Mouse (Mus musculus): ENCODE results near the gene Pdzd9. TPM values are rescaled to one million over a fixed set of nuclear protein-coding genes. Genes with fewer than 3 reads are reported as not detected.
A peak's percentile ranks its signal among the peaks of the same experiment; 100 is the strongest.

The Pdzd9 gene
- polyA plus RNA-seq, 2 experiments from 2014 or later, result 0.38 to 0.98 TPM

- ATAC-seq, result peak; percentile 51
Observed at GRCm38 (mm10) chr7:120635362-120635781, 34.8 kb downstream of the Pdzd9 start.

- ATAC-seq, result peak; percentile 99
Observed at GRCm38 (mm10) chr7:120634711-120635361, 35.3 kb downstream of the Pdzd9 start, which contains the start of gene Uqcrc2. TSS of gene Uqcrc2 (plus strand) at chr7:120635176.

GRCm38 (mm10) chr7:120634301-120634700, 35.8 kb downstream of the Pdzd9 start:
- no peak for ATAC-seq

- no peak for ATAC-seq
Observed at GRCm38 (mm10) chr7:120632518-120632917, 37.6 kb downstream of the Pdzd9 start.

GRCm38 (mm10) chr7:120620841-120621240, 49.3 kb downstream of the Pdzd9 start:
- no peak for ATAC-seq

- no peak for ATAC-seq
Observed at GRCm38 (mm10) chr7:120620075-120620771, 49.9 kb downstream of the Pdzd9 start.

Other genes starting within 250 kb of the Pdzd9 start
- 100 to 1,000 TPM; 243 TPM for gene Uqcrc2, start 35.2 kb downstream of the Pdzd9 start, polyA plus RNA-seq (2017; shearing (Covaris generic))
- 1 to 10 TPM; 5.8 to 7.8 TPM for gene Mosmo, start 7.3 kb upstream of the Pdzd9 start, polyA plus RNA-seq (2017; shearing (Covaris generic))
- gene Vwa3a, start 69.0 kb upstream of the Pdzd9 start, polyA plus RNA-seq (2017; shearing (Covaris generic)), result not detected
- not detected for gene Gm5737, start 142.0 kb upstream of the Pdzd9 start, polyA plus RNA-seq (2017; shearing (Covaris generic))
- gene Eef2k, start 172.5 kb upstream of the Pdzd9 start, polyA plus RNA-seq (2017; shearing (Covaris generic)), result 1 to 10 TPM; 2.0 to 4.1 TPM
- gene Polr3e, start 247.4 kb upstream of the Pdzd9 start, polyA plus RNA-seq (2017; shearing (Covaris generic)), result 10 to 100 TPM; 10.8 to 12.3 TPM

All from activated CD4-positive, CD25-positive, alpha-beta regulatory T cell, adult 4 months (primary cell).